Mouse (Mus musculus) C2C12 (cell line): ENCODE results near the gene Sertad4.

Experiments used
- CEBPB ChIP-seq: IDR thresholded peaks from one replicate; pipeline ENCODE4 v1.6.1; 2011; ENCODE audit warnings: low read depth, mild to moderate bottlenecking, control low read depth, moderate library complexity
- CTCF ChIP-seq: IDR thresholded peaks from one replicate; pipeline ENCODE4 v1.5.1; 2011; ENCODE audit not compliant: control insufficient read depth, insufficient read depth, insufficient read length
- FOSL1 ChIP-seq: IDR thresholded peaks from one replicate; pipeline ENCODE4 v1.8.0; 2011; ENCODE audit warnings: mild to moderate bottlenecking, low read length; ENCODE audit not compliant: poor library complexity, insufficient read depth, severe bottlenecking
- MAX ChIP-seq: IDR thresholded peaks from one replicate; pipeline ENCODE4 v1.6.1; 2011; ENCODE audit warnings: mild to moderate bottlenecking, control low read depth
- MYOD1 ChIP-seq: IDR thresholded peaks from one replicate; pipeline ENCODE4 v1.6.1; 2011; ENCODE audit warnings: low read depth; ENCODE audit not compliant: control insufficient read depth, insufficient read length
- MYOG ChIP-seq: IDR thresholded peaks from one replicate; pipeline ENCODE4 v1.6.1; 2011; ENCODE audit not compliant: control insufficient read depth, insufficient read length; ENCODE audit errors: extremely low read depth
- USF1 ChIP-seq: IDR thresholded peaks from one replicate; pipeline ENCODE4 v1.6.1; 2011; ENCODE audit warnings: low read depth, mild to moderate bottlenecking, control low read depth, moderate library complexity

DNA sequence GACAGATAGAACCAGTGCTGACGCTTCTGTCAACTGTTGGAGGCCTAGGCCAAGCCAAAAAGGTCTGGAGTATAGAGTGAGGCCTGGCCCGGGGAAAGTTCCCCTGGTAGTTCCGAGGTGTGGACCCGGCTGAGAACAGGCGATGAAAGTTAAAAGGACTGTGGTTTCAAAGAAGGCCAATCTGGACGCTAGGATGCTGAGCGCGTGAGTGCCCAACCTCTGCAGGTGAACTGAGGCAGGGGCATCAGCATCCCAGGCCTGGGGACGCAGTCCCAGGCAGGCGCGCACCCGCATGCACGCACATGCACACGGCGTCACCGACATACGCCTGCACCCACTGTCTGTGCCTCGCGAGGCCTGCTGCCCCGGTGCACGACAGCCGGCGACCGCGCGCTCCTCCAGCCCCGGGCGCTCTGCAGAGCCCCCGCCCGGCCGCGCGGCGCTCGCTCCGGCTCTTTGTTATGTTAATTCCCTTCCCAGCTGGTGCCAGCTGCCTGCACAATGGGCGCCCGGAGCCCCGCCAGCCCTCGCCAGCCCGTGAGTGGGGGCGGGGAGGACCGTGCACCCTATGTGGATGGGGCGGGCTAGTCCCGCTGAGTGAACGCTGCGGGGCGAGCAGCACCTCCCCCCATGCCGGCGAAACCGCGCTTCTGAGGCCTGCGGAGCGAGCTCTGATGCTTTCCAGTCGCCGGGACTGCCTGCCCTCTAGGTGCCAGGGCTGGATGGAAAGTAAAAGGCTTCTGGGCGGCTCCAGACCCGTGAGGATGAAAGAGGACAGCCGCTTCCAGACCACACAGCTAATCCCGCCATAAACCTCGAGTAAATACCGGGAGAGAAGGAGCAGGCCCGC, 21.0 kb downstream of the Sertad4 start:
- TF ChIP-seq CTCF, result no peak
- TF ChIP-seq MAX, result no peak
- no peak for TF ChIP-seq USF1
- no peak for TF ChIP-seq MYOD1
- TF ChIP-seq FOSL1, result no peak
- TF ChIP-seq CEBPB, result no peak
- no peak for TF ChIP-seq MYOG
